Mouse (Mus musculus): ENCODE measurements at regions not wholly inside any gene's neighbourhood (a gene's known extent, or its start where the extent isn't known, plus 50 kb on each side); places are given as distances from the start of the nearest gene placed in this dataset.
A peak's percentile ranks its signal among the peaks of the same experiment; 100 is the strongest.
"Not testable (repeated sequence)": the region's sequence is repeated elsewhere in the genome, so short reads cannot be mapped to it uniquely, and the experiment has no call there.

DNA sequence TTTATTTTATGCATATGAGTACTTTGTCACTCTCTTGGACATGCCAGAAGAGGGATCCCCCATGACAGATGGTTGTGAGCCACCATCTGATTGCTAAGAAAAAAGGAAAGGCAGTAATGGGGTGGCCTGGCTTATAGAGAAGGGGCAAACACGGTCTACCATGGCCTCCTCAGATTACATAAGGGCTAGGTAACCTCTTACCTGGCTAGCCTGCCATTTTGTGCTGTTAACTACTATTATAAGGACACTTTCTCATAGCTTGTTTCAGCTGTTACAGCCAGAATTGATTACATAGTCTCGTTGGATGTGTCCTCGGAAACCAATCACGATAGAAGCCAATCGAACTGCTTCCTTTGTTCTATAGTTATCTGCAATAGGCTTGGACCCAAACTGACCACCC, 60.9 kb upstream of the Gm14496 start:
- no peaks in the 10 kb centered on the region for H3K4me1 ChIP-seq
- no peak overlapping the region for H3K4me3 ChIP-seq
- H3K27ac ChIP-seq (replicated peaks) = no peak overlapping the region
- no peaks in the 10 kb centered on the region for H3K36me3 ChIP-seq
- 0 out of 2 replicates have a peak, but pooled peaks cover 4% of the 10 kb centered on the region for H3K9me3 ChIP-seq (replicated peaks)
- 85% methylated on average over 5 of the region's 5 CpGs for WGBS
- no peak for DNase-seq (ENCODE audit: low spot score)
- no peaks in the 10 kb centered on the region for H3K27me3 ChIP-seq (ENCODE audit: low read depth, poor library complexity, severe bottlenecking)

DNA sequence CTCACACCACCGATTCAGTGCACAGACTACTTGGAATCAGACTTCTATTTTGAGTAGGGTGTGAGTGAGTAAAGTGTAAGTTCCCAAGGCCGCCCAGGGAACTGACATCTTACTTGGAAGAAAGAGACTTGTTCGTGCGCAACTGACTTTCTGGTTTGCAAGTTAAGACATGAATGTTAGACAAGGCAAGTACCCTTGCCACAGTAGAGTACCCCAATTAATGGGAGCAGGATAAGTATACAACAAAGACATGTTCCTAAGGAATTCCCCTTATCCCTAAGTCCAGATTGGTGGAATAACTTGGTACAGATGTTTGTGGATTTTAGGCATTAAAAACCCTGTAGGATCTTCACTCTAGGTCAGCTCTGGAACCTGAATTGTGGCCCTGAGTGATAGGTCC, 60.4 kb upstream of the Gm14496 start:
- H3K27ac ChIP-seq (replicated peaks); H3K4me3 ChIP-seq; H3K9me3 ChIP-seq (replicated peaks); DNase-seq (ENCODE audit: low spot score); H3K4me1 ChIP-seq; H3K36me3 ChIP-seq; H3K27me3 ChIP-seq (ENCODE audit: low read depth, poor library complexity, severe bottlenecking): not testable (repeated sequence)
- WGBS = 92% methylated on average over 4 of the region's 4 CpGs

GRCm38 (mm10) chr2:181931077-181931815, 59.7 kb upstream of the Gm14496 start:
- H3K36me3 ChIP-seq; H3K4me1 ChIP-seq; H3K4me3 ChIP-seq; H3K9me3 ChIP-seq (replicated peaks); H3K27me3 ChIP-seq (ENCODE audit: low read depth, poor library complexity, severe bottlenecking); H3K27ac ChIP-seq (replicated peaks): not testable (repeated sequence)
- 73% methylated on average over 3 of the region's 3 CpGs for WGBS
- DNase-seq (ENCODE audit: low spot score) = peak; percentile 64

GRCm38 (mm10) chr2:181931918-181932605, 58.9 kb upstream of the Gm14496 start:
- H3K27me3 ChIP-seq (ENCODE audit: low read depth, poor library complexity, severe bottlenecking) = no peaks in the 10 kb centered on the region
- DNase-seq (ENCODE audit: low spot score) = peak; percentile 24
- H3K4me3 ChIP-seq = no peak overlapping the region
- H3K4me1 ChIP-seq = no peaks in the 10 kb centered on the region
- H3K9me3 ChIP-seq (replicated peaks) = 0 out of 2 replicates have a peak, but pooled peaks cover 4% of the 10 kb centered on the region
- no peaks in the 10 kb centered on the region for H3K36me3 ChIP-seq
- 85% methylated on average over 2 of the region's 2 CpGs for WGBS
- no peak overlapping the region for H3K27ac ChIP-seq (replicated peaks)
